Mouse (Mus musculus) G1E (cell line): Measurements from ENCODE around the gene Foxp3. TPM values are rescaled to one million over a fixed set of nuclear protein-coding genes. Genes with fewer than 3 reads are reported as not detected.

ENCODE experiments used
- ATAC-seq: 2 replicates; pipeline ENCODE4 v1.8.0; 2016; ENCODE audit warnings: mild to moderate bottlenecking; ENCODE audit not compliant: insufficient number of reproducible peaks, poor library complexity, low FRiP score, severe bottlenecking; ENCODE audit errors: extremely low read depth
- DNase-seq: peaks from one replicate; pipeline ENCODE4 v3.0.0; 2012; ENCODE audit warnings: low spot score
- H3K27me3 ChIP-seq: 2 replicates; pipeline ENCODE4 v1.6.1; 2012; ENCODE audit warnings: mild to moderate bottlenecking, low read length, inconsistent platforms; ENCODE audit not compliant: insufficient read depth
- H3K36me3 ChIP-seq: replicated peaks from 2 replicates; pipeline ENCODE3; 2012; ENCODE audit warnings: mild to moderate bottlenecking, inconsistent platforms
- H3K4me1 ChIP-seq: 2 replicates; pipeline ENCODE4 v1.6.1; 2012; ENCODE audit warnings: low read depth, low read length, inconsistent platforms, mixed read lengths; ENCODE audit not compliant: insufficient read depth
- H3K4me3 ChIP-seq: 2 replicates; pipeline ENCODE4 v1.5.1; 2012; ENCODE audit warnings: low read depth, mild to moderate bottlenecking, inconsistent platforms, low read length, moderate library complexity, mixed read lengths
- H3K9me3 ChIP-seq: replicated peaks from 2 replicates; pipeline ENCODE4 v1.6.1; 2012; ENCODE audit warnings: inconsistent platforms
- CTCF ChIP-seq: IDR thresholded peaks from 2 replicates; pipeline ENCODE4 v1.5.1; 2012; ENCODE audit warnings: low read depth, low read length, inconsistent platforms, mixed read lengths
- GATA1 ChIP-seq: IDR thresholded peaks from 2 replicates; pipeline ENCODE4 v1.6.1; 2012; ENCODE audit warnings: borderline replicate concordance, low read length, inconsistent platforms, mixed read lengths
- GATA2 ChIP-seq: IDR thresholded peaks from 2 replicates; pipeline ENCODE4 v1.6.1; 2012; ENCODE audit warnings: low read depth, low read length, inconsistent platforms, borderline replicate concordance
- POLR2AphosphoS5 ChIP-seq: IDR thresholded peaks from 2 replicates; pipeline ENCODE4 v1.6.1; 2012; ENCODE audit warnings: low read depth, low read length, inconsistent platforms; ENCODE audit not compliant: insufficient replicate concordance
- TAL1 ChIP-seq: conservative IDR thresholded peaks from 2 replicates; pipeline ENCODE4 v1.6.1; 2012; ENCODE audit warnings: low read depth, low read length, inconsistent platforms, mixed read lengths
- polyA plus RNA-seq: library from polyadenylated mRNA; stranded (reverse); fragments of >175 nt; gene quantifications from 2 replicates; pipeline ENCODE4 v1.2.3, GENCODE M21; 2012
- total RNA-seq, 2 experiments: library from RNA; stranded (forward) in 1 of 2; stranded (reverse) in 1 of 2; fragments of 200-1000 nt in 1 of 2; fragments of >200 nt in 1 of 2; fragmentation: Nextera tagmentation in 1 of 2; gene quantifications; 2 replicates each; pipeline ENCODE4 v1.2.3; 2014 to 2017

Foxp3 gene
- total RNA-seq (2014; fragmentation: Nextera tagmentation) (not detected in 2 replicates), total RNA-seq (2017) (0.11 and 0.52 TPM in 2 replicates), polyA plus RNA-seq (0.96 and 2.2 TPM in 2 replicates)

- peaks cover 14% of the 10 kb centered on the region for H3K36me3 ChIP-seq
- no peaks in the 10 kb centered on the region for H3K9me3 ChIP-seq
- TF ChIP-seq CTCF (no peak), POLR2AphosphoS5 (no peak), TAL1 (no peak), GATA2 (no peak), GATA1 (no peak)
- no peaks in the 10 kb centered on the region for H3K27me3 ChIP-seq
- DNase-seq (no peak), ATAC-seq (no peak)
- H3K4me1 ChIP-seq: peaks cover 56% of the 10 kb centered on the region
- H3K4me3 ChIP-seq: peak within 1 kb of the TSS; percentile 75
Observed at GRCm38 (mm10) chrX:7573176-7574086, at the start of gene Foxp3. Foxp3 (plus strand) TSS chrX:7573644.

GRCm38 (mm10) chrX:7524961-7525360, 48.5 kb upstream of the Foxp3 start:
- Histone ChIP-seq H3K9me3 (no peaks in the 10 kb centered on the region), H3K36me3 (no peaks in the 10 kb centered on the region), H3K27me3 (no peaks in the 10 kb centered on the region), H3K4me3 (no peak overlapping the region), H3K4me1 (no peaks in the 10 kb centered on the region)
- TF ChIP-seq CTCF: no peak
- no peak for TF ChIP-seq GATA2
- TF ChIP-seq POLR2AphosphoS5: no peak
- TF ChIP-seq GATA1: no peak
- no peak for TF ChIP-seq TAL1
- DNase-seq (no peak), ATAC-seq (no peak)

GRCm38 (mm10) chrX:7553474-7553873, 20.0 kb upstream of the Foxp3 start:
- Histone ChIP-seq H3K9me3 (no peaks in the 10 kb centered on the region), H3K27me3 (peaks cover 3% of the 10 kb centered on the region), H3K4me3 (no peak overlapping the region), H3K4me1 (no peaks in the 10 kb centered on the region), H3K36me3 (no peaks in the 10 kb centered on the region)
- TF ChIP-seq POLR2AphosphoS5: no peak
- no peak for DNase-seq
- no peak for ATAC-seq

GRCm38 (mm10) chrX:7563076-7563475, 10.4 kb upstream of the Foxp3 start:
- Histone ChIP-seq H3K4me1 (peaks cover 13% of the 10 kb centered on the region), H3K27me3 (no peaks in the 10 kb centered on the region), H3K4me3 (no peak overlapping the region), H3K36me3 (peaks cover 11% of the 10 kb centered on the region), H3K9me3 (no peaks in the 10 kb centered on the region)
- TF ChIP-seq TAL1 (no peak), GATA1 (no peak), POLR2AphosphoS5 (no peak), GATA2 (no peak), CTCF (no peak)
- no peak for DNase-seq
- ATAC-seq: no peak

- Histone ChIP-seq H3K4me3 (no peak overlapping the region), H3K9me3 (no peaks in the 10 kb centered on the region), H3K27me3 (no peaks in the 10 kb centered on the region), H3K36me3 (peaks cover 14% of the 10 kb centered on the region), H3K4me1 (peaks cover 36% of the 10 kb centered on the region)
- ATAC-seq: no peak
- TF ChIP-seq CTCF (no peak), GATA1 (no peak), GATA2 (no peak), POLR2AphosphoS5 (no peak), TAL1 (no peak)
- DNase-seq: no peak
Observed at GRCm38 (mm10) chrX:7566352-7566751, 7.1 kb upstream of the Foxp3 start.

GRCm38 (mm10) chrX:7567491-7567890, 6.0 kb upstream of the Foxp3 start:
- Histone ChIP-seq H3K9me3 (no peaks in the 10 kb centered on the region), H3K4me1 (peaks cover 46% of the 10 kb centered on the region), H3K27me3 (no peaks in the 10 kb centered on the region), H3K4me3 (no peak overlapping the region), H3K36me3 (peaks cover 14% of the 10 kb centered on the region)
- TF ChIP-seq GATA2 (no peak), POLR2AphosphoS5 (no peak), TAL1 (no peak), GATA1 (no peak), CTCF (no peak)
- DNase-seq (no peak), ATAC-seq (no peak)
